Mouse (Mus musculus): ENCODE measurements around the gene Cdh20.

The Cdh20 gene

GRCm38 (mm10) chr1:104768371-104769249 lies at the start of gene Cdh20:
Gene Cdh20, plus strand, starts transcription at chr1:104768529.
- peak; percentile 40 for DNase-seq (ENCODE audit: low spot score)

- peak; percentile 41 for DNase-seq (ENCODE audit: low spot score)
Observed at GRCm38 (mm10) chr1:104746816-104747215, 21.5 kb upstream of the Cdh20 start.

DNA sequence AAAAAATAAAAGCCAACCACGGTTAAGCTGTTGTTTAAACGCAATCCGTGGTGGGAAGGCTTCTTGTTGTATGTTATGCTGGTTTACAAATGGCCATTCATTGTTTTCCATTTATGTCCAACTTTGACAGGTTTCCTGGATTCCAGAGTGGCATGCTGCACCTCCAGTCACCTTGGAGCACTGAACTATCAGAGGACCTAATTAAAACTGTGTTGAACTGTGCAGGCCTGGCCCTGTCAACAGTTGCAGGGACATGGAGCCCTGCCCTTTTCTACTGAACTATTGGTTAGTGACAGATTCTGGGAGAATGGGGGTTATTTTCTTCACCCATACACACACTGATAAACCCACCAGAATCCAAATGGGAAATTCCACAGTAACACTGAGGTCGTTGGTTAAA lies 20.9 kb upstream of the Cdh20 start:
- DNase-seq (ENCODE audit: low spot score): no peak

GRCm38 (mm10) chr1:104754483-104754882 lies 13.8 kb upstream of the Cdh20 start:
- no peak for DNase-seq (ENCODE audit: low spot score)

DNA sequence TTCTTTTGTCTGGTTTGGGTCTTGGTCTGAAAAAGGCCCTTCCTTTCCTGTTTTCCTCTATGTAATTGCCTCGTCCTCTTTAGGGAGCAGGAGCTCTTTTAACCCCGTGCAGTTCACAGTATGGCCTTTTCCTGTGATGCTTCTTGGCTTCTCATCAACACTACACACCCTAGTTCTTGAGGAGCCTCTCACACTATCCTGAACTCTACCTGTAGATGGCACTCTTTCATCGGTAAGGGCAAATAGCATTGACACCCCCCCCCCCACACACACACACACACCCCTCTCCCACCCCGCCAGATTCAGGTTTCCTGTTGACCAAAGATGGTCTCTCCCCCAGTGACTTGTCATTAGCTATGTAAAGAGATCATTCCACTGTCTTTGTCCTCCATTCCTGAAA lies 12.4 kb upstream of the Cdh20 start:
- no peak for DNase-seq (ENCODE audit: low spot score)

DNA sequence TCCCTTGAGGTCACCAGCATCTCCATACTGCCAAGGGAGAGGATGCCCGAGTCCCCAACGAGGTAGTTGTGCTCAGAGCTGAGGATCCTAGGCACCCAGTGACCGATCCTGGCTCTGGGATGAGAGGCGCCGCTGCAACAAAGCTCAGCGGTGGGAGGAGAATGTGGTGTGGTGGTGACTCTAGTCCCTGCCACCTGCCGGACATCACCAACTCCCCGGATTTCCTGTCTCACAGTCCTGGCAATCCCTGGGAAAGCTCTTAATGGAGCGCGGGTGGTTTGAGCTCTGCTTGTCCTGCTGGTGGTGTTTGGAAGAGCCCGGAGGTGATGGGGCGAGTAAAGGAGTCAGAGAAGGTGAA lies 900 bp downstream of the Cdh20 start:
- peak; percentile 54 for DNase-seq (ENCODE audit: low spot score)

GRCm38 (mm10) chr1:104771937-104772336 lies 3.6 kb downstream of the Cdh20 start:
- no peak for DNase-seq (ENCODE audit: low spot score)

GRCm38 (mm10) chr1:104773207-104773606 lies 4.9 kb downstream of the Cdh20 start:
- no peak for DNase-seq (ENCODE audit: low spot score)

- no peak for DNase-seq (ENCODE audit: low spot score)
Observed at GRCm38 (mm10) chr1:104793488-104793887, 25.2 kb downstream of the Cdh20 start.

- DNase-seq (ENCODE audit: low spot score): no peak
Observed at GRCm38 (mm10) chr1:104796146-104796545, 27.8 kb downstream of the Cdh20 start.

DNA sequence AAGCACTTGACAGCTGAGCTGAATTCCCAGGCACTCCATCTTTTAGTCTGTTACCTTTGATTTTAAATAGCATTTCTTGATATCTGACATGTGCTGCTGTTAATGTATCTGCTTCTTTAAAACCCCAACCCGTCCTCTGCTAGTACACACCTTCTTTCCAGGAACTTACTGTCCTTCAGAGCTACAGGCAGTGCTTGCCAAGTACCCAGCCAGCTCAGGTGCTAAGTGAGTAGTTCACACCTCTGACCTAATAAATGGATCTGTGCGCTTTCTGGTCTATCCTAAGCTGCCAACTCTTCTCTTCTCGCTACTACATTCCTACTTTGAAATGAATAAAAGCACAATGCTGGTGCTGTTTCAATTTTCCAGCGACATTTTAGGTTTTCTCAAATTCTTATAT lies 28.8 kb downstream of the Cdh20 start:
- no peak for DNase-seq (ENCODE audit: low spot score)

DNA sequence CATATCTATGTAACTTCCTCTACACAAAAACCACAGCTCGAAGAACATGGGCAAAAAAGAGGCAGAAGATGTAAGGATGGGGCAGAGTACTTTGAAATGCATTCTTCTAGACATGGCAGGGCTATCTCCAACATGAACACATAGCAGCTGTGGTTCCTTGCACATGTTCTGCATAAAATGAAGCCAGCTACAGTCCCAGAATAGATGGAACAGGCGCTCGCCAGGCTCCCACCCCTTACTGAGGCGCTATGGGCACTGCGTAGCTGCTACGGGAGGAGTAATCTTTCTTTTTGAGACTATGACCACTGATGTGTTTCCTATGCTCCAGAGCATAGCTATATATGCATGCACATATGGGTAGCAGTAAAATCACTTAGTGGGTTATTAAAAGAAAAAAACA lies 36.4 kb downstream of the Cdh20 start:
- DNase-seq (ENCODE audit: low spot score): no peak

DNA sequence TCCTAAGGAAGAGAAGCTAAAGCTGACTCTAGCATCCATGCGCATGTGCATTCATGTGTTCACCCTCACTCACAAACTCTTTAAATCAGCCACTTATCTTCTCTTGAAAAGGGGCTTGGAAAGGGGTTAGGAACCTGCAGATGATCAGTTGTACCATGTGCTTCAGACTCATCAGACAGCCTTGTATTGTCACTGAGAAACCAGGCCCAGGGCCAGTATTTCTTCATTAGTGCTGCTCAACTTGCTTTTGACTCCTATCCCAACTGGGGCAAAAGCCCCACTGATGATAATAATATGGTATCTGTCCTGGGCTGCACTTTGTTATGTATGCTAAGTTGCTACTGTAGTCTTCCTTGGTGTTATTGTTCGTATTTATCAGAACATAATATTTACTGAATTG lies 38.9 kb downstream of the Cdh20 start:
- no peak for DNase-seq (ENCODE audit: low spot score)

- no peak for DNase-seq (ENCODE audit: low spot score)
Observed at GRCm38 (mm10) chr1:104817510-104817909, 49.2 kb downstream of the Cdh20 start.

DNA sequence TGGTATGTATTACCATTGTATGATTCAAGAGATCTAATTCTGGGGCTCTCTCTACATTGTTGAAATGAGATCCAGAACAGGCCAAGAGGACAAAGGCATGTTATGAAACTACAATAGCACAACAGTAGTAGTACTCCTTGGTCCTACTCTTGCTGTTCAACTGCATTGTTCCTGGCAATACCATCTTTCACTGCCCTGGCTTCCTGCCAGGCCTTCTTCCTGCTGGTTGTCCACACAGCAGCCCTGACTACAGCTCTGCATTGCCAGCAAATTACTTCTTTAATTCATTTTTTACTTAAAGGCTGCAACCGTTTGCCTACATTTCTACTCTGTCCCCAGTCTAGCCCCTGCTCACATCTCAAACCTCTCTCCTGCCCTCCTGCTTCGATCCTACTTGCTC lies 59.8 kb downstream of the Cdh20 start:
- no peak for DNase-seq (ENCODE audit: low spot score)

DNA sequence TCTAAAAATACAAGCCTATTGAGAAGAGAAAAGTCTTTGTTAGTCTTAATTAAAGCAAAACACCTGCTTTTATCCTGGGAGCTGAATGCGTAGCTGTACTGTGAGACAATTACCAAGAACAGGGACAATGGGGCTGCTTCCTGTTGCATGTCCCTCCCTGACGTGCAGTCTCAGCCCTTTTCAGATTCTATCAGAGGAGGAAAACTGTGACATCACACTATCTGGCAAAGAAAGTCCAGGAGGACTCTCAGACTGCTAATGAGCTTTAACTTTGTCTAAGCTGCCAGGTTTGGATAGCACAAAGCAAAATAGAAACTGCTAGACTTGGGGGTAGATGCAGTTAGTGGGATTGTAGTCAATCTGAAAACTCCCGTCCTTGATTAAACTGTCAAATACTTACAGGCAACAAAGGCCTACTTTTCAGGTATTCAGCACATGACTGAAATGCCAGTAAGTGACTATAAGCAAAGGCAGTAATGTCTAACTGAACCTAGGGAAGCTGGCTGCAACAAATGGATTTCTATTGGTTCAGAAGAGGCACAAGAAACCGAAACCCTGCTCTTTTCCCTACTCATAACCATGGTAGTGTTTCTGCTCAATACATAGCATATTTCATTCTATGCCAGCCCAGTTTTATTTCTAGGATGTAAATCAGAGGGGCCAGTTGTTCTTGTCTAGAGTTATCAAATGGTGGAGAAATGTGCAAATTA lies 70.0 kb downstream of the Cdh20 start:
- DNase-seq (ENCODE audit: low spot score): peak; percentile 6

- no peak for DNase-seq (ENCODE audit: low spot score)
Observed at GRCm38 (mm10) chr1:104839051-104839450, 70.7 kb downstream of the Cdh20 start.

GRCm38 (mm10) chr1:104848256-104848919 lies 80.1 kb downstream of the Cdh20 start:
- peak; percentile 32 for DNase-seq (ENCODE audit: low spot score)

DNA sequence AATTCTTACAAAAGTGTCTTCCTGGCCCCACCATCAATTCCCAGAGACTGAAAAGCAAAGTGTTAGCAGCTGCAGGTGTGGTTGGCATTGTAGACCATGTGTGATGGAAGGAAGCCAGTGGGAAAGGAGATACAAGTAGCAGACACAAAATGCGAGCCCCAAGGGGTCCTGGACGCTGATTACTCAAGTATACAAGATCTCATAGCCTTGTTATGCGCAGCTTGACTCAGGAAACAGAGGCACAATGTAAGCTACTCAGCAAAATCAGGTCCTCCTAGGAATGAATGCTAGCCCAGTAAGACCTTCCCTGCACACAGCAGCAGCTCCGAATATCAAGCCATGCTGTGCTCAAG lies 80.6 kb downstream of the Cdh20 start:
- peak; percentile 35 for DNase-seq (ENCODE audit: low spot score)

DNA sequence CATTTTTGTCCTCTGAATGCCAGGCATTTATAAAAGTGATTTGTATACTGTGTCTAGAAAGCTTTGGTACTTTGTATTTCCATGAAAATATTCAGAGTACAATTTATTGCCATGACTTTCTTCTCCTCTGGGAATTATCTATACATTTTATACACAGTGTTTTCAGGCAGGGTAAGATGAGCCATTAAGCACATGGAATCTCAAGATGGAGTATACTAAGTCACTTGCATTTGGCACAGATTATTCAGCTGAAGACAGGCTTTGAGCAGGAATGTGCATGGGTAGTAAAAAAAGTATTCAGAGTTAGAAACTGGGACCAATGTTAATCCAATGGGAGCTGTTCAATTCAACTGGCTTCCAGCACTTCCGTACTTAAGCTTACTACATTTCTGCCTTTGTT lies 109.1 kb downstream of the Cdh20 start:
- DNase-seq (ENCODE audit: low spot score): no peak

- DNase-seq (ENCODE audit: low spot score): no peak
Observed at GRCm38 (mm10) chr1:104901815-104902214, 133.5 kb downstream of the Cdh20 start.

DNA sequence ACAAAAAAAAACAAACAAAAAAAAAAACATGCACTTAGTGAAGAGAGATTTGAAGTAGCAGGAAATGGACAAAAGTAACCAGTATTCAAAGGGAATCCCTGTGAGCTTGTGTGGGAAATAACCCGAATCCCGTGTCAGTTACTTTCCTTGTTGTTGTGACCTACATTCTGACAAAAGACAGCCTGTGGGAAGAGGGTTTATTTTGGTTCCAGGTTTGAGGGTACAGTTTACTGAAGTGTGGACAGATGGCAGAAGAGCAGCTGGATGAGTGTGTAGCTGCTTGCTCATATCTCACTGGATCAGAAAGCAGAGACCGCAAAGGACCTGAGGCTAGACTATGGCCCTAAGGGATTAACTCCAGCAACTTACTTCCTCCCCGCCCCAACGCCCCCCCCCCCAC lies 135.1 kb downstream of the Cdh20 start:
- no peak for DNase-seq (ENCODE audit: low spot score)

GRCm38 (mm10) chr1:104912407-104912806 lies 144.1 kb downstream of the Cdh20 start:
- DNase-seq (ENCODE audit: low spot score): no peak
